Mouse (Mus musculus) monocyte, adult 5-6 weeks (primary cell): ENCODE results near the gene Polr2a. TPM values are rescaled to one million over a fixed set of nuclear protein-coding genes. Genes with fewer than 3 reads are reported as not detected.

ENCODE experiments used
- ATAC-seq: fragments of 153-309, 156-312 bp; replicated peaks from 2 replicates; pipeline ENCODE4 v1.8.0; 2017; ENCODE audit warnings: mild to moderate bottlenecking; ENCODE audit not compliant: low TSS enrichment, insufficient number of reproducible peaks, severe bottlenecking, poor library complexity, low FRiP score
- total RNA-seq: library from RNA; stranded (forward); fragments of 200-1000, 200-491, 200-594 nt; gene quantifications from 3 replicates; pipeline ENCODE4 v1.2.3, GENCODE M21; 2017

Polr2a gene
- total RNA-seq, 1 experiment from 2014 or later = 48.7 TPM

GRCm38 (mm10) chr11:69789431-69789830, 31.0 kb upstream of the Polr2a start:
- ATAC-seq = no peak

GRCm38 (mm10) chr11:69787306-69787705, 28.9 kb upstream of the Polr2a start:
- no peak for ATAC-seq

GRCm38 (mm10) chr11:69784793-69785272, 26.4 kb upstream of the Polr2a start:
- peak; percentile 77 for ATAC-seq

GRCm38 (mm10) chr11:69781828-69782227, 23.4 kb upstream of the Polr2a start:
- ATAC-seq = no peak

GRCm38 (mm10) chr11:69778985-69779384, 20.5 kb upstream of the Polr2a start:
- ATAC-seq = no peak

GRCm38 (mm10) chr11:69778258-69778982, 20.0 kb upstream of the Polr2a start:
- ATAC-seq = no peak

GRCm38 (mm10) chr11:69777504-69778257, 19.2 kb upstream of the Polr2a start:
- peak; percentile 47; the same call in 1 of the 2 replicates for ATAC-seq

- ATAC-seq = no peak
Measured at GRCm38 (mm10) chr11:69776488-69776887, 18.1 kb upstream of the Polr2a start.

- no peak for ATAC-seq
Measured at GRCm38 (mm10) chr11:69775716-69776115, 17.3 kb upstream of the Polr2a start.

- ATAC-seq = no peak
Measured at GRCm38 (mm10) chr11:69774961-69775360, 16.5 kb upstream of the Polr2a start.

- no peak for ATAC-seq
Measured at GRCm38 (mm10) chr11:69767625-69767909, 9.1 kb upstream of the Polr2a start.

GRCm38 (mm10) chr11:69766872-69767624, 8.6 kb upstream of the Polr2a start:
- no peak for ATAC-seq

- 0 out of 2 replicates have a peak, but pooled peaks have one; percentile 25 for ATAC-seq
Measured at GRCm38 (mm10) chr11:69766126-69766609, 7.7 kb upstream of the Polr2a start.

GRCm38 (mm10) chr11:69765221-69766125, 7.0 kb upstream of the Polr2a start, which contains the start of gene Zbtb4:
Zbtb4 (plus strand) TSS chr11:69765912.
- ATAC-seq = no peak; the same call in 1 of the 2 replicates

GRCm38 (mm10) chr11:69763551-69763950, 5.1 kb upstream of the Polr2a start:
- no peak for ATAC-seq

- ATAC-seq = no peak
Measured at GRCm38 (mm10) chr11:69761868-69762267, 3.4 kb upstream of the Polr2a start, which contains the start of gene Slc35g3. Slc35g3 (minus strand) TSS chr11:69761968.

GRCm38 (mm10) chr11:69760901-69761200, 2.4 kb upstream of the Polr2a start:
- ATAC-seq = no peak

- ATAC-seq = no peak
Measured at GRCm38 (mm10) chr11:69760160-69760900, 1.9 kb upstream of the Polr2a start.
